Mouse (Mus musculus): ENCODE results near the gene Hook2.

GRCm38 (mm10) chr8:84977435-84978247 lies 12.8 kb upstream of the Hook2 start:
- TF ChIP-seq CTCF (IDR thresholded peaks at IDR 0.05; ENCODE audit: control insufficient read depth, insufficient read depth, insufficient read length): no peak
- no peak for TF ChIP-seq FOSL1 (IDR thresholded peaks at IDR 0.05; ENCODE audit: insufficient read depth, low read length, poor library complexity, severe bottlenecking)
- TF ChIP-seq CEBPB (IDR thresholded peaks at IDR 0.05; ENCODE audit: low read depth): no peak
- peak; percentile 30 for TF ChIP-seq USF1 (IDR thresholded peaks at IDR 0.05; ENCODE audit: low read depth)
- TF ChIP-seq MYOG (IDR thresholded peaks at IDR 0.05; ENCODE audit: control insufficient read depth, extremely low read depth, insufficient read length): no peak

All from C2C12 (cell line).